Mouse (Mus musculus): ENCODE results near the gene Vmn1r208.
"Not testable (repeated sequence)": the region's sequence is repeated elsewhere in the genome, so short reads cannot be mapped to it uniquely, and the experiment has no call there.

Gene Vmn1r208

DNA sequence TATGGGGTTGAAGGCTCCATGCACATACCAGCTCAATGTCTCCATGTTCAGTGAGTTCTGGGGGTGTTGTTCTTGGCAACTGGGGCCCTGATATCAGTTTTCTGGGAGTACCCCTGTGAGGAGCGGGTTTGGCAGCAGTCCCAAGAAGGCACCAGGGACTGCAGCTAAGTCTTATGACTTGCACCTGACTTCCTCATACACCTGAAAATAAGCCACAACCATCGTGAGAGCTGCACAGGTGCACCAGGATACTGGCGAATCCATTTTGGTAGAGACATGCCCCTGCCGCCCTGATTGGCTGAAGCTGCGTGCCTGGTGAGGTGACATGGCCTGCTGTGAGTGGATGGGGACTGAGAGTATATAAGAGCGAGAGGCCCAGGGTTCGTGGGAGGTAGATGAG, at the start of gene Vmn1r208:
Gene Vmn1r208 (minus strand): TSS at position 101 of the 400 bp plus-strand sequence.
- not testable (repeated sequence) for DNase-seq (ENCODE audit: low read depth, low spot score)

DNA sequence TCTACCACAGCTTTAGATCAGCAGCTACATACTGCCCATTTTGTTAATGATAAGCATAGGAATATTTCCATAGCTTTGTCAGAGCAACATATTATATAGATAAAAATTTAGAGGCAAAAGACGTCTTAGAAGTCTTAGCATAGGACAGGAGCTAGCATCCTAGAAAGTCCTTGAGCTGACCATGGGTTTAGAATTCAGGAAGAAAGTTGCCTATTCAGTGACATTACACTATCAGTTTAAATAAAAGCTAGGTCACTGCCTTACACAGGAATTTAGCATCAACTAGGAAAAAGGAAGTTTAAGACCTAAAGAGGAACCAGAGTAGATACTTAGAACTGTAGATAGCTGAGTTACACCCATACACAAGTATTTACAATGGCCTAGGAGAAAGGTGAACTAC, 44.4 kb upstream of the Vmn1r208 start:
- DNase-seq (ENCODE audit: low read depth, low spot score) = not testable (repeated sequence)

DNA sequence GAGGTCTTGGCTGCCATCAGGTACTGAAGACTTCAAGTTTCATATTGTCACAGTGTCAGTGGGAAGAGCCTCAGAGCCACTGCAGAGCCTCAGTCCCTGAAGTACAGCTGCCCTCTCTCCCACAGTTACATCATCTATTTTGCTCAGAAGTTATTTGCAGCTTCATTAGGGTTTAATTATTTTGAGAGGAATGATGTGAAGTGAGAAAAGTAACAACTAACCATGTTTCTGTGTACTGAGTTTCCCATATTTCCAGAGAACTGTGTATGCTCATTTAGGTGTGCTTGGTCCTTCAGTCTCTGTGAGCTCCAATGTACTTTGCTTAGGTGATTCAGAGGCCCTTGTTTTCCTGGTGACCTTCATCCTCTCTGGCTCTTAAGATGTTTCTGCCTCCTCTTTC, 32.4 kb upstream of the Vmn1r208 start, which contains the start of gene Vmn1r209:
Gene Vmn1r209 (minus strand): TSS at position 101 of the 400 bp plus-strand sequence.
- not testable (repeated sequence) for DNase-seq (ENCODE audit: low read depth, low spot score)

DNA sequence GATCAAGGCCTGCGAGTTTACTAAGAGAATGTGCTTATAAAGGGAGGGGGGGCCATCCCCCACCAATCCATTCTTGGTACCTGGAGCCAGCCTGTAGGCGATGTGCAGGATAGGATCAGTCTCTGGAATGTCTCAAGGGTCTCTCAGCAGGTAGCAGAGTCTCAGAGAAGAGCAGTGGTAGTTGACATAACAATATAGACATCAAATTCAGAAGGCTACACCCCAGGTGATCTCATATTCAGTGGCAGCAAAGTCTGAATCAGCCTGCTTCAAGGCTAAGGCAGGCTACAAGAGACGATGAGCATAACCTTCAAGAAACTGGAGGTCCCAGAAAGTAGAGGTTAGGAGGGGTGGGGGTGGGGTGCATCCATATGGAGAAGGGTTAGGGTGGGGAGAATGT, 10.9 kb upstream of the Vmn1r208 start:
- not testable (repeated sequence) for DNase-seq (ENCODE audit: low read depth, low spot score)

DNA sequence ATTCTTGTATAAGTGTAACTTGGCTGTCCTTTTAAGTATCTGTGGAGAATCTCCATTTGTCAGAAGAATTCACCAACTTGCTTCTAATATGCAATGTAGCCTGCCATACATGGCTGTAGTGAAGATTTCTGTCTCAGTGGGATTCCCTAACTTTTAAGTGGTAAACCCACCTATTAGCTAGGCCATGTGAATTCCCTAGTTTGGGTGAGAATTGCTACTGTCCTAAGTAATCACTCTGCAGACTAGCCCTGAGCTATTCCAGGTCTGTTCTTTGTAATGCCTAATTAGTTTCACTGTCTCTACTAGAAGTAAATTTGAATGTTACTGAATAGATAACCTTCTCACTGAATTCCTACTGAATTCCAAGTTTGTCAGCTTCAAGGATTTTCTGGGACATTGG, 7.0 kb upstream of the Vmn1r208 start:
- DNase-seq (ENCODE audit: low read depth, low spot score) = not testable (repeated sequence)

DNA sequence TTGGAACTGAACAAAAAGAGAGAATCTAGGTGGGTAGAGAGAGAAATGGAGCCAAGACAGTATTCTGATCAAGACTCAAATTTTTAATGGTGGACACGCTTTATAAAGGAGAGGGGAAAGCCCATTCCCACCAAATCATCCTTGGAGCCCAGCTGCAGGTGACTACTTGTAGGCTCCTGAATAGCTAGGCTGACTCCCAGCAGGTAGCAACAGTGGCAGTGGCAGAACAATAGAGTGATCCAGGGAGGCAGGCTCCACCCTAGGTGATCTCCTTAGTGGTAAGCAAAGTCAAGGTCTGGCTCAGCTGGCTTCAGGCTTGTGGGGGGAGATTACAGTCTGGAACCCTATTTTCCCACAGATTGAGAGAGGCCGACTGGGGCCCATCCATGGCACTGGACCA, 5.6 kb downstream of the Vmn1r208 start:
- not testable (repeated sequence) for DNase-seq (ENCODE audit: low read depth, low spot score)

DNA sequence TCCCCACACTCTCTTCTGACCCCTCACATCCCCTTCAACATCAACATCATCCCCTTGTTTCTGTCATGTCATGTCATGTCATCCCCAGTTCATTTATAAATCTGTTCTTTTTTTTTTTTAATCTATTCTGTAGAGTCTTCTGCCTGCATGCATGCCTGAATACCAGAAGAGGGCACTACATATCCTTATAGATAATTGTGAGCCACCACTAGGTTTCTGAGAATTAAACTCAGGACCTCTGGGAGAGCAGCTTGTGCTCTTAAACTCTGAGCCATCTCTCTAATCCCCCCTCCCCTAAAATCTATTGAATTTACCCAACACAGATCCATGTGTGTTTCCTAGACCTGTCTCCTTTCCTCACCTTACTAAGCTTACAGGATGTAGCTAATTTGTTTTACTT, 29.7 kb downstream of the Vmn1r208 start:
- no peak for DNase-seq (ENCODE audit: low read depth, low spot score)

DNA sequence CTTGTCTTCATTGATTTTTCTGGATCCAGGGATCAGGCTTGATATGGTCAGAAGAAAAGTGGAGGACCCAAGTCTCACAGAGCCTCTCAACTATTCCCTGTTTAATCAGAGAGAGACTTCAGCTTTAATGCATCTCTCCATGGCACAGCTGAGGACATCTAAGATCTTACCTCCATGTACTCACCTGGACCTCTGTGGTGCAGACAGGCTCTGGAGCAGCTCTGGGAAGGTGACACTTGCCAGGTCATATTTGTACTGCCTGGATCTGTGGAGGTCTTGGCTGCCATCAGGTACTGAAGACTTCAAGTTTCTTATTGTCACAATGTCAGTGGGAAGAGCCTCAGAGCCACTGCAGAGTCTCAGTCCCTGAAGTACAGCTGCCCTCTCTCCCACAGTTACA, 47.7 kb downstream of the Vmn1r208 start, which contains the start of gene Vmn1r207-ps:
Gene Vmn1r207-ps (minus strand): TSS at position 101 of the 400 bp plus-strand sequence.
- not testable (repeated sequence) for DNase-seq (ENCODE audit: low read depth, low spot score)

Measured in c-Kit-negative CD71-positive TER-119-positive erythroid progenitor cells, embryonic 14.5 days (primary cell).